Mouse (Mus musculus): ENCODE measurements around the gene Pakap. TPM values are rescaled to one million over a fixed set of nuclear protein-coding genes. Genes with fewer than 3 reads are reported as not detected.

Gene Pakap
- polyA plus RNA-seq, 1 experiment, result 0.22 TPM

GRCm38 (mm10) chr4:57866088-57866487, 298.1 kb downstream of the Pakap start:
- WGBS, result 36% methylated on average over 2 of the region's 2 CpGs
- TF ChIP-seq CTCF (IDR thresholded peaks at IDR 0.05; ENCODE audit: extremely low read depth, insufficient read length, insufficient replicate concordance, low read depth, low read length), result no peak
- TF ChIP-seq POLR2A (IDR thresholded peaks at IDR 0.05; ENCODE audit: low read depth, low read length), result no peak
- no peak overlapping the region for H3K27ac ChIP-seq (ENCODE audit: insufficient read depth, low read depth, low read length)
- no peaks in the 10 kb centered on the region for H3K36me3 ChIP-seq (ENCODE audit: control insufficient read depth, insufficient read depth, low read length)
- no peak overlapping the region for H3K4me3 ChIP-seq (ENCODE audit: low read depth, low read length)
- H3K27me3 ChIP-seq (ENCODE audit: control insufficient read depth, insufficient read depth, low read length), result no peaks in the 10 kb centered on the region
- H3K4me1 ChIP-seq (ENCODE audit: control insufficient read depth, insufficient read depth, insufficient read length, low read length), result peaks cover 2% of the 10 kb centered on the region; the same call in 1 of the 2 replicates

DNA sequence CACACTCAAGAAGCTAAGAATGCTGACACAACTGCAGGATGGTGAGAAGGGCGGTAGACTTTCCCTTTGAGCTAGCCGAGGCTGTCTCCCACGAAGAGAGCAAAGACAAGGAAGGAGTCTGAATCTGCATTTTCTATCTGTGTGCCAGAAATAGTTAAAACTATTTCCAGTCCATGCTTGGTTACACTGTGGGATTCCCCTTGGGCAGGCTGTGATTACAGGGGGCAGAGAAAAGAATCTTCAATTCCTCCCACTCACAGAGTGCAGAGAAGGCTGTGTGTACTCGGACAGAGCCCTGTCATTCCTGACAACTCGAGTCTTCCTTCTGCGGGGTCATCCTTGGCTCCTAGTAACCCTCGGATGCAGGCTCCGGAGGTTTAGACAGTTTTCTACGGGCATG, 299.0 kb downstream of the Pakap start:
- TF ChIP-seq CTCF (IDR thresholded peaks at IDR 0.05; ENCODE audit: extremely low read depth, insufficient read length, insufficient replicate concordance, low read depth, low read length) (no peak), POLR2A (IDR thresholded peaks at IDR 0.05; ENCODE audit: low read depth, low read length) (no peak)
- no peaks in the 10 kb centered on the region for H3K27me3 ChIP-seq (ENCODE audit: control insufficient read depth, insufficient read depth, low read length)
- peak overlapping the region; percentile 35; the same call in 1 of the 2 replicates for H3K27ac ChIP-seq (ENCODE audit: insufficient read depth, low read depth, low read length)
- no peaks in the 10 kb centered on the region for H3K4me1 ChIP-seq (ENCODE audit: control insufficient read depth, insufficient read depth, insufficient read length, low read length)
- WGBS, result 65% methylated on average over 9 of the region's 9 CpGs
- no peaks in the 10 kb centered on the region for H3K36me3 ChIP-seq (ENCODE audit: control insufficient read depth, insufficient read depth, low read length)
- H3K4me3 ChIP-seq (ENCODE audit: low read depth, low read length), result no peak overlapping the region

DNA sequence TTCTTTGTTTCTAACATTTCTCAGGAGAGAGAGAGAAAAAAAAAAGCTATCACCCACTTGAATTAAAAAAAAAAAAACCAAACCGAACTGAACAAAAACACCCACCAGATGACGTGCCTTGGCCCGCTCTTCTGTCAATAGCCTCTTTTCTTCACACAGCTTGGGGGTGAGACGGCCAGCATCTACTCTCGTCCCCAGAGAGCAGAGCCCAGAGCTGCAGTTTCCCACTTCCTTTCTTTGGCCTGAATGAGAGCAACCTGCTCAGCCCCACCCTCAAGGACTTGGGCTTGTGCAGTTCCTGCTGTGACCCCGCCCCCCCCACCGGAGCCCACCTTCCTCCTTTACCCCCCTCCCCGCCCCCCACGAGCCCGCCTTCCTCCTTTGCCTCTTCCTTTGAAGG, 299.5 kb downstream of the Pakap start:
- Histone ChIP-seq H3K27me3 (ENCODE audit: control insufficient read depth, insufficient read depth, low read length) (no peaks in the 10 kb centered on the region), H3K36me3 (ENCODE audit: control insufficient read depth, insufficient read depth, low read length) (no peaks in the 10 kb centered on the region), H3K4me1 (ENCODE audit: control insufficient read depth, insufficient read depth, insufficient read length, low read length) (no peaks in the 10 kb centered on the region), H3K27ac (ENCODE audit: insufficient read depth, low read depth, low read length) (no peak overlapping the region), H3K4me3 (ENCODE audit: low read depth, low read length) (no peak overlapping the region)
- 54% methylated on average over 10 of the region's 10 CpGs for WGBS
- TF ChIP-seq POLR2A (IDR thresholded peaks at IDR 0.05; ENCODE audit: low read depth, low read length), result no peak
- TF ChIP-seq CTCF (IDR thresholded peaks at IDR 0.05; ENCODE audit: extremely low read depth, insufficient read length, insufficient replicate concordance, low read depth, low read length), result no peak

GRCm38 (mm10) chr4:57879137-57879536, 311.2 kb downstream of the Pakap start:
- Histone ChIP-seq H3K4me3 (ENCODE audit: low read depth, low read length) (no peak overlapping the region), H3K4me1 (ENCODE audit: control insufficient read depth, insufficient read depth, insufficient read length, low read length) (no peaks in the 10 kb centered on the region), H3K27me3 (ENCODE audit: control insufficient read depth, insufficient read depth, low read length) (no peaks in the 10 kb centered on the region), H3K27ac (ENCODE audit: insufficient read depth, low read depth, low read length) (no peak overlapping the region), H3K36me3 (ENCODE audit: control insufficient read depth, insufficient read depth, low read length) (no peaks in the 10 kb centered on the region)
- WGBS, result 86% methylated on average over 5 of the region's 5 CpGs
- TF ChIP-seq POLR2A (IDR thresholded peaks at IDR 0.05; ENCODE audit: low read depth, low read length), result no peak
- TF ChIP-seq CTCF (IDR thresholded peaks at IDR 0.05; ENCODE audit: extremely low read depth, insufficient read length, insufficient replicate concordance, low read depth, low read length), result no peak

DNA sequence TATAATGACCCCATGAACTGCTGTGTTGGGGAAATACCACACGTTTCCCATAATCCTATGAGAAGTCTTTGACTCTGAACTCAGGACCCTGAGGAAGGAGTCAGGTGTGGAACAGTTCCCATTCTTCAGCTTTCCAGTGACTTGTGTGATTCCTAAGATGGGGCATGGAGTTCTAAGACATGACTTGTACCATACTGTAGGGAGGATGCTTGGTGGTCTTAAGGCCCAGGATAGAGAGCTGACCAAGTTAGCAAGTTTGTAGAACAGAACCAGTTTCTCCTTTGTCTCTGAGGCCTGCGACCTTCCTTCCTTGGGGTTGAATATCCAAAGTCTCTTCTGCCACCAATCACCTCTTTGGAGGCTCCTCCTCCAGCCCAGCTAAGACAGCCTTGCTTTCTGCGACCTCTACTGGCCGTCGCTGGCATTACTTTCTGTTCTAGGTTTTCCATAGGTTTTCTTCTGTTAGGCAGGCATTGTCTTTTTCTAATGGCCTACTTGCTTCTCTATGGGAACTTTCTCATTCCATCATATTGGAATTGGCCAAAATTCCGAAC, 311.9 kb downstream of the Pakap start:
- H3K4me1 ChIP-seq (ENCODE audit: control insufficient read depth, insufficient read depth, insufficient read length, low read length), result no peaks in the 10 kb centered on the region
- no peaks in the 10 kb centered on the region for H3K36me3 ChIP-seq (ENCODE audit: control insufficient read depth, insufficient read depth, low read length)
- no peak overlapping the region for H3K27ac ChIP-seq (ENCODE audit: insufficient read depth, low read depth, low read length)
- WGBS, result 7% methylated on average over 6 of the region's 6 CpGs
- no peaks in the 10 kb centered on the region for H3K27me3 ChIP-seq (ENCODE audit: control insufficient read depth, insufficient read depth, low read length)
- no peak overlapping the region for H3K4me3 ChIP-seq (ENCODE audit: low read depth, low read length)
- TF ChIP-seq POLR2A (IDR thresholded peaks at IDR 0.05; ENCODE audit: low read depth, low read length) (no peak), CTCF (IDR thresholded peaks at IDR 0.05; ENCODE audit: extremely low read depth, insufficient read length, insufficient replicate concordance, low read depth, low read length) (peak; percentile 90; the same call in 1 of the 2 replicates)

- H3K4me3 ChIP-seq (ENCODE audit: low read depth, low read length), result no peak overlapping the region
- H3K27ac ChIP-seq (ENCODE audit: insufficient read depth, low read depth, low read length), result no peak overlapping the region
- no peaks in the 10 kb centered on the region for H3K4me1 ChIP-seq (ENCODE audit: control insufficient read depth, insufficient read depth, insufficient read length, low read length)
- 45% methylated on average over 7 of the region's 7 CpGs for WGBS
- H3K36me3 ChIP-seq (ENCODE audit: control insufficient read depth, insufficient read depth, low read length), result no peaks in the 10 kb centered on the region
- no peaks in the 10 kb centered on the region for H3K27me3 ChIP-seq (ENCODE audit: control insufficient read depth, insufficient read depth, low read length)
- TF ChIP-seq POLR2A (IDR thresholded peaks at IDR 0.05; ENCODE audit: low read depth, low read length) (no peak), CTCF (IDR thresholded peaks at IDR 0.05; ENCODE audit: extremely low read depth, insufficient read length, insufficient replicate concordance, low read depth, low read length) (no peak)
Measured at GRCm38 (mm10) chr4:57883520-57884421, 315.8 kb downstream of the Pakap start.

GRCm38 (mm10) chr4:57884511-57884910, 316.5 kb downstream of the Pakap start:
- no peak overlapping the region for H3K4me3 ChIP-seq (ENCODE audit: low read depth, low read length)
- no peak for TF ChIP-seq CTCF (IDR thresholded peaks at IDR 0.05; ENCODE audit: extremely low read depth, insufficient read length, insufficient replicate concordance, low read depth, low read length)
- no peak for TF ChIP-seq POLR2A (IDR thresholded peaks at IDR 0.05; ENCODE audit: low read depth, low read length)
- H3K4me1 ChIP-seq (ENCODE audit: control insufficient read depth, insufficient read depth, insufficient read length, low read length), result no peaks in the 10 kb centered on the region
- WGBS, result 81% methylated on average over 3 of the region's 3 CpGs
- no peak overlapping the region for H3K27ac ChIP-seq (ENCODE audit: insufficient read depth, low read depth, low read length)
- no peaks in the 10 kb centered on the region for H3K36me3 ChIP-seq (ENCODE audit: control insufficient read depth, insufficient read depth, low read length)
- no peaks in the 10 kb centered on the region for H3K27me3 ChIP-seq (ENCODE audit: control insufficient read depth, insufficient read depth, low read length)

Data from small intestine, adult 2 months (tissue).